Mouse (Mus musculus): ENCODE data around the gene Btbd16.

- TF ChIP-seq CTCF (IDR thresholded peaks at IDR 0.05; ENCODE audit: low read depth, low read length), result no peak
- TF ChIP-seq TAL1 (conservative IDR thresholded peaks at IDR 0.05; ENCODE audit: low read depth, low read length), result no peak
These were observed 50.1 kb downstream of the Btbd16 start for GRCm38 (mm10) chr7:130823992-130824391.
